In the genomic region with DNA sequence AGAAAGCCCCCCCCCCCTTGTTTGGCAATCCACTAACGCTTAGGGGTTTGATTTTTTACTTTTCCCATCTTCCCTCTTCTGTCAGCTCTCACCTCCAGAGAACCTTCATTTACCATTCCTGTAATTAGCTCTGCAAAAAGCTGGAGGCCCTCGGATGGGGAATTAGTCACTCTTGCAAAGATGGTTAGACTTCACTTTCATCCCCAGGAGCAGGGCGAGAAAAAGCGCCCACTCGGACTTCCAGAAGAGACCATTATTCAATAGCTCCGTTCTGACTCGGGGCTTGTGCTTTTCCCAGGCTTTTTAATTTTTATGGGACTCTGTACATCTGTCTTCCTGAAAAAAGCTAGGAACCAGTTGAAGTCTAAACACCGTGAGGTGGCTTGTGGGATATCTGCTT, we compare ENCODE assay signal across 7 mouse cellular contexts.
DNase-seq lines count a peak whose midpoint lies in the region; ATAC-seq lines count a peak whose summit lies in the region.

No protein-coding gene starts in this region.

- no peak for ATAC-seq in heart, embryonic 15.5 days (replicated peaks; ENCODE audit: insufficient number of reproducible peaks, insufficient read depth, low FRiP score, low read depth)
- no peak for ATAC-seq in midbrain, embryonic 16.5 days

- H3K9me3 ChIP-seq in embryonic facial prominence, embryonic 10.5 days, result no peaks in the 10 kb centered on the region
- H3K9me3 ChIP-seq in heart, embryonic 15.5 days (replicated peaks), result no peaks in the 10 kb centered on the region
- no peaks in the 10 kb centered on the region for H3K9me3 ChIP-seq in midbrain, embryonic 16.5 days (replicated peaks; ENCODE audit: control insufficient read depth, low read length, poor library complexity, severe bottlenecking)

- no peak overlapping the region for H3K4me3 ChIP-seq in embryonic facial prominence, embryonic 10.5 days
- H3K4me3 ChIP-seq in heart, embryonic 15.5 days, result peak overlapping the region; percentile 11; the same call in 1 of the 2 replicates
- no peak overlapping the region for H3K4me3 ChIP-seq in midbrain, embryonic 16.5 days (ENCODE audit: low read depth, low read length)

- H3K36me3 ChIP-seq in embryonic facial prominence, embryonic 10.5 days (replicated peaks), result no peaks in the 10 kb centered on the region
- no peaks in the 10 kb centered on the region for H3K36me3 ChIP-seq in heart, embryonic 15.5 days
- no peaks in the 10 kb centered on the region for H3K36me3 ChIP-seq in midbrain, embryonic 16.5 days (ENCODE audit: control insufficient read depth, insufficient read depth, low read length)

- H3K9ac ChIP-seq in heart, embryonic 15.5 days, result no peak overlapping the region
- no peak overlapping the region for H3K9ac ChIP-seq in midbrain, embryonic 16.5 days (ENCODE audit: low read depth, low read length)

- peak overlapping the region; percentile 54 for H3K4me2 ChIP-seq in heart, embryonic 15.5 days
- H3K4me2 ChIP-seq in midbrain, embryonic 16.5 days (ENCODE audit: low read length), result peak overlapping the region; percentile 4; the same call in 1 of the 2 replicates

- peak overlapping the region; percentile 35 for H3K27ac ChIP-seq in embryonic facial prominence, embryonic 10.5 days (replicated peaks)
- H3K27ac ChIP-seq in heart, embryonic 15.5 days, result peak overlapping the region; percentile 81
- H3K27ac ChIP-seq in midbrain, embryonic 16.5 days (ENCODE audit: low read length), result peak overlapping the region; percentile 30; the same call in 1 of the 2 replicates

- peaks cover 21% of the 10 kb centered on the region for H3K4me1 ChIP-seq in embryonic facial prominence, embryonic 10.5 days
- H3K4me1 ChIP-seq in heart, embryonic 15.5 days (replicated peaks), result peaks cover 27% of the 10 kb centered on the region
- peaks cover 4% of the 10 kb centered on the region for H3K4me1 ChIP-seq in midbrain, embryonic 16.5 days (ENCODE audit: control insufficient read depth, insufficient read depth, low read length)

- 68% methylated on average over 8 of the region's 8 CpGs for WGBS in embryonic facial prominence, embryonic 10.5 days
- WGBS in heart, embryonic 15.5 days, result 28% methylated on average over 8 of the region's 8 CpGs
- 49% methylated on average over 8 of the region's 8 CpGs for WGBS in midbrain, embryonic 16.5 days

- DNase-seq in left cerebral cortex, adult 11 months (ENCODE audit: low spot score), result peak; percentile 22
- DNase-seq in left cerebral cortex, postnatal 4 days, result no peak
- DNase-seq in embryonic facial prominence, embryonic 10.5 days (ENCODE audit: low spot score), result no peak
- DNase-seq in adipocyte (ENCODE audit: low spot score), result no peak
- no peak for DNase-seq in adrenal gland, adult 18-20 months (ENCODE audit: low spot score in 2 of 2)

- H3K27me3 ChIP-seq in embryonic facial prominence, embryonic 10.5 days (replicated peaks; ENCODE audit: low read depth, poor library complexity, severe bottlenecking), result no peaks in the 10 kb centered on the region
- no peaks in the 10 kb centered on the region for H3K27me3 ChIP-seq in heart, embryonic 15.5 days
- H3K27me3 ChIP-seq in midbrain, embryonic 16.5 days (ENCODE audit: control insufficient read depth, insufficient read depth, low read depth, low read length), result no peaks in the 10 kb centered on the region

- intact Hi-C loops in left cerebral cortex, postnatal 4 days (cut with DNase I), result no loop called here

Comparison
In these comparisons a context has a peak if more than half of its experiments do, and no peak if none do; other contexts are left out.
1. H3K27ac ChIP-seq: peak in every context shown above with its lines; median percentile 81 in heart, embryonic 15.5 days; 35 in embryonic facial prominence, embryonic 10.5 days; 30 in midbrain, embryonic 16.5 days.